Mouse (Mus musculus): ENCODE measurements at regions not wholly inside any gene's neighbourhood (a gene's known extent, or its start where the extent isn't known, plus 50 kb on each side); places are given as distances from the start of the nearest gene placed in this dataset.

DNA sequence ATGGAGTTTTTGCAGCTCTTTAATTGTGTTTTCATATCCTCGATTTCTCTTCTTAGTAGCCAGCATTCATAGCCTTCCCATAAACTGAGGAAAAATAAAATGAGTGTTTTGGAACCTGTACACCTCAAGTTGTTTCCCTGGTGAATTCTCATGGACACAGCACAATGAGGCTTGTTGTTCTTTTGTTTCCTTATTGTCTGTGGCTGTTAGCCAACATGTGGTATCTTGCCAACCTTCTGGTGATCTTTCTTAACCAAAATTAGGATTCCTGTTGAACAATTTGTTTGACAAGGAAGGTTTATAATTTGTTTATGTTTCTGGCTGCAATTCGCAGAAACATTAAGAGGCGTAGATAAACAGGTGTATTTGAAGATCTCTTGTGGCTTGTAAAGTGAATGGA lies 2618.1 kb upstream of the Pcdh20 start:
- TF ChIP-seq CTCF (IDR thresholded peaks at IDR 0.05; ENCODE audit: low read depth) = no peak
- H3K36me3 ChIP-seq (ENCODE audit: insufficient read depth, low read length) = no peaks in the 10 kb centered on the region
- peaks cover 2% of the 10 kb centered on the region; the same call in 1 of the 2 replicates for H3K9me3 ChIP-seq (ENCODE audit: low read length)
- no peak overlapping the region for H3K27ac ChIP-seq
- no peak overlapping the region for H3K4me2 ChIP-seq (ENCODE audit: low read depth, low read length)
- H3K9ac ChIP-seq (replicated peaks; ENCODE audit: low read length) = no peak overlapping the region
- no peak overlapping the region for H3K4me3 ChIP-seq (ENCODE audit: low read length)
- ATAC-seq (no peak), DNase-seq (ENCODE audit: low spot score) (peak; percentile 4)
- 58% methylated on average over 3 of the region's 3 CpGs for WGBS
- H3K27me3 ChIP-seq (ENCODE audit: insufficient read depth, low read length) = no peaks in the 10 kb centered on the region
- no peaks in the 10 kb centered on the region for H3K4me1 ChIP-seq (ENCODE audit: insufficient read depth, low read length)
